29 mouse cellular contexts compared by ENCODE assay signal in genomic region chr4:95746954-95747353, GRCm38 (mm10).
DNase-seq lines count a peak whose midpoint lies in the region; ATAC-seq lines count a peak whose summit lies in the region.
"Had no signal": no experiment of that assay in that cellular context is flagged by ENCODE, and none has a peak within 500 bp of the region (broad histone marks: within the 10 kb centered on the region; RNA-seq: fewer than 3 reads in every experiment).

No protein-coding gene starts in this region.

- H3K4me3 ChIP-seq in heart, embryonic 10.5 days: no peak overlapping the region
- no peak overlapping the region for H3K4me3 ChIP-seq in midbrain, embryonic 11.5 days (ENCODE audit: low read depth, low read length)
- H3K4me3 ChIP-seq in midbrain, embryonic 10.5 days: no peak overlapping the region
- no peak overlapping the region for H3K4me3 ChIP-seq in limb, embryonic 15.5 days
- H3K4me3 ChIP-seq: hindbrain, embryonic 13.5 days; left cerebral cortex, adult 2 months had no signal

- H3K9me3 ChIP-seq in heart, embryonic 10.5 days: no peaks in the 10 kb centered on the region
- H3K9me3 ChIP-seq in midbrain, embryonic 11.5 days (ENCODE audit: control insufficient read depth, low read length): no peaks in the 10 kb centered on the region
- no peaks in the 10 kb centered on the region for H3K9me3 ChIP-seq in midbrain, embryonic 10.5 days (replicated peaks)
- no peaks in the 10 kb centered on the region for H3K9me3 ChIP-seq in limb, embryonic 15.5 days
- H3K9me3 ChIP-seq: hindbrain, embryonic 13.5 days had no signal

- DNase-seq in heart, embryonic 10.5 days (ENCODE audit: low spot score): no peak
- DNase-seq in heart, postnatal 4 days: no peak
- peak; percentile 59 for DNase-seq in midbrain, embryonic 11.5 days (ENCODE audit: low spot score, missing footprints)
- no peak for DNase-seq in midbrain, embryonic 10.5 days (ENCODE audit: low spot score)
- peak; percentile 55 to 61 for DNase-seq in kidney, postnatal 36 days
- DNase-seq in cerebellum, adult 11-12 months: no peak
- no peak for DNase-seq in yolk sac, embryonic 10.5 days (ENCODE audit: low spot score)
- DNase-seq: adrenal gland, postnatal 10 days; cerebellum, adult 9-11 months; embryo, embryonic 11 days; gastrocnemius, postnatal 14 days; heart, adult 11 months; heart, postnatal 36 days; lung, adult 2 months; lung, postnatal 10 days; right cerebral cortex, postnatal 4 days; thymus, adult 18-20 months; thymus, postnatal 25 days had no signal

- no peaks in the 10 kb centered on the region for H3K36me3 ChIP-seq in heart, embryonic 10.5 days
- H3K36me3 ChIP-seq in midbrain, embryonic 11.5 days (ENCODE audit: control insufficient read depth, insufficient read depth, low read length): no peaks in the 10 kb centered on the region
- H3K36me3 ChIP-seq in midbrain, embryonic 10.5 days: no peaks in the 10 kb centered on the region
- no peaks in the 10 kb centered on the region for H3K36me3 ChIP-seq in limb, embryonic 15.5 days
- H3K36me3 ChIP-seq: G1E; hindbrain, embryonic 13.5 days had no signal

- H3K9ac ChIP-seq in midbrain, embryonic 11.5 days (ENCODE audit: low read length): no peak overlapping the region
- H3K9ac ChIP-seq in limb, embryonic 15.5 days: no peak overlapping the region
- H3K9ac ChIP-seq: hindbrain, embryonic 13.5 days; liver, embryonic 14.5 days had no signal

- no peak for ATAC-seq in midbrain, embryonic 11.5 days (ENCODE audit: low FRiP score)
- ATAC-seq in limb, embryonic 15.5 days (ENCODE audit: insufficient number of reproducible peaks, low FRiP score, low TSS enrichment, low read depth): no peak
- ATAC-seq: forebrain, embryonic 14.5 days; intestine, embryonic 16.5 days; midbrain, embryonic 16.5 days had no signal

- no peaks in the 10 kb centered on the region for H3K27me3 ChIP-seq in heart, embryonic 10.5 days (ENCODE audit: insufficient read depth, poor library complexity, severe bottlenecking)
- no peaks in the 10 kb centered on the region for H3K27me3 ChIP-seq in midbrain, embryonic 11.5 days (ENCODE audit: control insufficient read depth, insufficient read depth, low read length)
- H3K27me3 ChIP-seq in midbrain, embryonic 10.5 days (ENCODE audit: low read depth, poor library complexity, severe bottlenecking): no peaks in the 10 kb centered on the region
- no peaks in the 10 kb centered on the region for H3K27me3 ChIP-seq in limb, embryonic 15.5 days
- H3K27me3 ChIP-seq: hindbrain, embryonic 13.5 days had no signal

- H3K4me1 ChIP-seq in heart, embryonic 10.5 days: peaks cover 39% of the 10 kb centered on the region
- no peaks in the 10 kb centered on the region for H3K4me1 ChIP-seq in midbrain, embryonic 11.5 days (ENCODE audit: control insufficient read depth, insufficient read depth, low read length)
- peaks cover 8% of the 10 kb centered on the region; the same call in 1 of the 2 replicates for H3K4me1 ChIP-seq in midbrain, embryonic 10.5 days
- H3K4me1 ChIP-seq in limb, embryonic 15.5 days: peaks cover 23% of the 10 kb centered on the region
- H3K4me1 ChIP-seq: hindbrain, embryonic 13.5 days had no signal

- WGBS in heart, embryonic 10.5 days: 92% methylated on average over 6 of the region's 6 CpGs
- 93% methylated on average over 6 of the region's 6 CpGs for WGBS in midbrain, embryonic 11.5 days
- 96% methylated on average over 6 of the region's 6 CpGs for WGBS in midbrain, embryonic 10.5 days
- 38% methylated on average over 6 of the region's 6 CpGs for WGBS in limb, embryonic 15.5 days

- H3K4me2 ChIP-seq in midbrain, embryonic 11.5 days: no peak overlapping the region
- H3K4me2 ChIP-seq in limb, embryonic 15.5 days: no peak overlapping the region
- H3K4me2 ChIP-seq: heart, embryonic 11.5 days; hindbrain, embryonic 13.5 days had no signal

- 0 out of 2 replicates have a peak overlapping the region, but pooled peaks have one; percentile 17 for H3K27ac ChIP-seq in heart, embryonic 10.5 days
- no peak overlapping the region for H3K27ac ChIP-seq in midbrain, embryonic 11.5 days (ENCODE audit: low read depth, low read length)
- H3K27ac ChIP-seq in midbrain, embryonic 10.5 days (replicated peaks): no peak overlapping the region
- H3K27ac ChIP-seq in limb, embryonic 15.5 days: peak overlapping the region; percentile 48; the same call in 1 of the 2 replicates
- H3K27ac ChIP-seq: hindbrain, embryonic 13.5 days; left cerebral cortex, adult 2 months; liver, embryonic 14.5 days; macrophage; stomach, postnatal 0 days had no signal

Comparison
In these comparisons a context has a peak if more than half of its experiments do, and no peak if none do; other contexts are left out.
1. DNase-seq: peak in midbrain, embryonic 11.5 days (single experiment) and kidney, postnatal 36 days (2 of 2); none in heart, embryonic 10.5 days (single experiment), heart, postnatal 4 days (single experiment), midbrain, embryonic 10.5 days (single experiment), cerebellum, adult 11-12 months (single experiment) and yolk sac, embryonic 10.5 days (single experiment).
2. H3K27ac ChIP-seq: peak in heart, embryonic 10.5 days (single experiment) and limb, embryonic 15.5 days (single experiment); none in midbrain, embryonic 11.5 days (single experiment) and midbrain, embryonic 10.5 days (single experiment).